Mouse (Mus musculus): ENCODE results near the gene Sorbs2.

Gene Sorbs2

GRCm38 (mm10) chr8:45760622-45761021 lies 253.0 kb downstream of the Sorbs2 start:
- no peak for DNase-seq

- no peak for DNase-seq
Observed at GRCm38 (mm10) chr8:45761053-45761452, 253.5 kb downstream of the Sorbs2 start.

DNA sequence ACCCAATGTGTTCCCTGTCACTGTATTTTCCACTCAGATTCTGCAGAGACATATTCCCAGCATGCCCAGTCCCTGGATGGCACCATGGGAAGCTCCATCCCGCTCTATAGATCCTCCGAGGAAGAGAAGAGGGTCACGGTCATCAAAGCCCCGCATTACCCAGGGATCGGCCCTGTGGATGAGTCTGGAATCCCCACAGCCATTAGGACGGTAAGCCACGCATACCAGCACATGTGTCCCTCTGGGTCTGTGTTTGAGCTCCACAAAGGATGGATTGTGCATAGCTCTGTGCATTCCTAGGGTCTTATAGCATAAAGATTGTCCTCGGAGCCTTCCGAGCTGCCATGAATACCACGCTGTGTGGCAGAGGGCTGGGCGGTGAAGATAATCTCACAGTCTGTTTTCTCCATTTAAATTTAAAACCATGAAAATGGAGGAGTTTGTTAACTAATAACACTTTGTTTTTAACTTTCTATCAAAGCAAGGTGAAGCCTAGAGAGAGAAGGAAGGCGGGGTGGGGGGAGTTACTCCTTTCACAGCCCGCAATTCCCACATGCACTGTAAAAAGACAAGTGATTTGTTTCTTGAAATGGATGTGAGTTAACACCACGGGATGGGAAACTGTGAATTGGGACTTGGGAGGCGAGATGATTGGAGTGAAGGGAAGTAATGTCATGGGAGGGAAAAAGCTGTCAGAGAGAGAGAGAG lies 255.5 kb downstream of the Sorbs2 start:
- DNase-seq: no peak

DNA sequence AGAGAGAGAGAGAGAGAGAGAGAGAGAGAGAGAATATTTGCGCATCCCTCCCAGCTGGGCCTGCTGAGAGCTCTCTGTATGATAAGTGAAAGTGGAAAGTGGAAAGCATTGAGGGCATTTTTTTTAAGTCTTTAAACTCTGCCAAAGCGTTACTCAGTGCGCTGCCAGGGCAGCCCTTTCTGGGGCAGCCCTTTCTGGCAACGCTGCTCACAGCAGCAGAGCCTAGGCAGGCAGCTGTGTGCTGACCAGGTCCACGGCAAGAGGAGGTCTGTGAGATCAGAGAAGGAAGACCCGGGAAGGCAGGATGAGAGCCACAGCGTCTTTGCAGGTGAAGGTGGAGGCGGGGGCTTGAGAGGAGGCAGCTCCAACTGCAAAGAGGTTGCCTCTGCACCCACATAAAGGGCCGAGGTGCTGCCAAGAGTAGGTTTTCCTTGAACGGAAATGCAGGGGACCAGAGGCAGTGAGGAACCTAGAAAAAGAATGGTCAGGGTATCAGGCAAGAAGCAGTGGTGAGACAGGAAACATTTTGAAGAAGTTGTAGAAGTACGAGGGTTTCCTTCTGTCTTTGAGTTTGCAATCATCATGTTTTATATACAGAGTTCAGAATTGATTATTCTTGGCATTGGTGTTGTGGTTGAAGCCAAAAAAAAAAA lies 256.2 kb downstream of the Sorbs2 start:
- DNase-seq: no peak

- no peak for DNase-seq
Observed at GRCm38 (mm10) chr8:45766138-45766537, 258.6 kb downstream of the Sorbs2 start.

DNA sequence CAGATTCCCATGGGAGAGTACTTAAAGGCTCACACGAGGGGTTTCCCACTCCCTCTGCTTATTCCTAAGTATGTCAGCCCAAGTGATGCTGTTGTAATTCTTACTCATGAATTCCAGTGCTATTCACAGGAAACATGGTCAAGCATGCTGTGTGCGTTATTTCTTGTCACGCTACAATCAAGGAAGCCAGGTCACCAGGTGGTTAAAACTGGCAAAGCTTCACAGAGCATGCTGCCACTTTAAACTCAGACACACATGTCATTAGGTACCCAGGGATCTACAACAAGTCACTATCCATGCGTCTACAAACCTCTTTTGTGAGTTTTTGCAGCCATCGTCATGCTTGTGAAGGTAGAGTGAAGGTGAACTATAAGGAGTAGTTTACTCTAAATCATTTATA lies 267.3 kb downstream of the Sorbs2 start:
- no peak for DNase-seq

DNA sequence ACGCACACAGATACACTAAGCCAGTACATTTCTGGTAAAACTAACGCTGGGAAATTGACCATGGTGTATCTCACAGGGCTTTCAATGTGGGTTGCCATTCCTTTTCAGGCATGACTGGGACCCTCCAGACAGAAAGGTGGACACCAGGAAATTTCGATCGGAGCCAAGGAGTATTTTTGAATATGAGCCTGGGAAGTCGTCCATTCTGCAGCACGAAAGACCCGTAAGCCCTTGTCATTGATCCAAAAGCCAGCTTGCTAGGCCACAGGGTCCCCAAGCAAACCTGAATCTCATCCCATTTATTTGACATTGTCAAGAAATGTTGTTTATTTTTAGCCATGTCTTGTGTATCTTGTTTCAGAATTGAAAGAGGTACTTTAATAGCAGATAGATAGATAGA lies 267.9 kb downstream of the Sorbs2 start:
- DNase-seq: no peak

DNA sequence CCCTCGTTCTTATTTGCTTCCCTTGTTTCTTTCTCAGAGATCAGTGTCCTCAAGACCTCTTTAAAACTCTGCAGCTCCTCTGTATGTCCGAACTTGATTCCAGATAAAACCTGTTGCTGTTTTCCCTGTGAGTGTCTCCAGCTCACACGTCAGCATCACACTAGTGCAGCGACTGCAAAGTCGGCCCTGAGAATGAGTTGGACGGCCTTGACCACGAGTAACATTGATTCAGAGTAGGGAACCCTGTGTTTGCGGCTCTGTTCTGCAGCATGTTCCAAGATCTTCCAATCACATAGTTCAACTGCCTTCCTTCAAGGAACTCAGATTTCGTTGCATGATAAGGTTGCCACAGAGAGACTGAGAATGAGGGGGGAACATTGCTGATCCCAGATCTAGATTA lies 268.8 kb downstream of the Sorbs2 start:
- DNase-seq: no peak

DNA sequence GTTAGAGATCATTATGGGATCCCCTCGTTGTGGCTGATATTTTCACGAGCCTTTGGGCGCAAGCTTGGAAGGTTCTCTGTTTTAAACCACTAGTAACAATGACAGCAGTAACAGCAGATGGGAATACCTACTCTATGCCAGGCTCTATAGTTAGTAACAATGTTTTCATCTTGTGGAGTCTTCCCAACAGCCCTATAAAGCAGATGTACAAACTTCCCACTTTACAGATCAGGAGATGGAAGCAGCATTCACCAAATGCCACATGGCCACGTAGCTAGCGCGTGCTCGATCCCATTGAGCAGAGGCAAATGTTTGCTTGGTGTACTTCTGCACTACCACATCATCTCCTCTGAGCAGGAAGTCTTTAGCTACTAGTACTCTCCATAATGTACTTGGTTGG lies 269.4 kb downstream of the Sorbs2 start:
- no peak for DNase-seq

DNA sequence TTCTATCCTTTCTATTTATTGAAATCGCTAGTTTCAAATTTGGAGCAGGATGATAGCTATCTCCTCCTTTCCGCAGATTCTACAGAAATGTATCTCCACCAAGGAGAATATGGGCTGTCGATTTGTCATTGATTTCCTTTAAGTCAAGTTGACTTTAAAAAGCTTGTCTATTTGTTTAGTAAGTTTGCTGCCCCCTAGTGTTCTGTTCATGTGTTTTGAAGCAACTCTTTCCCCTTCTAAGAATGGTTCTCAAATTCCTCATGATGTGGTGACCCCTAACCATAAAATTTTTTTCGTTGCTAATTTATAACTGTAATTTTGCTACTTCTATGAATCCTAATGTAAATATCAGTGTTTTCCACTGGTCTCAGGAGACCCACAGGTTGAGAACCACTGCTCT lies 273.0 kb downstream of the Sorbs2 start:
- DNase-seq: peak; percentile 62

GRCm38 (mm10) chr8:45788610-45789009 lies 281.0 kb downstream of the Sorbs2 start:
- no peak for DNase-seq

DNA sequence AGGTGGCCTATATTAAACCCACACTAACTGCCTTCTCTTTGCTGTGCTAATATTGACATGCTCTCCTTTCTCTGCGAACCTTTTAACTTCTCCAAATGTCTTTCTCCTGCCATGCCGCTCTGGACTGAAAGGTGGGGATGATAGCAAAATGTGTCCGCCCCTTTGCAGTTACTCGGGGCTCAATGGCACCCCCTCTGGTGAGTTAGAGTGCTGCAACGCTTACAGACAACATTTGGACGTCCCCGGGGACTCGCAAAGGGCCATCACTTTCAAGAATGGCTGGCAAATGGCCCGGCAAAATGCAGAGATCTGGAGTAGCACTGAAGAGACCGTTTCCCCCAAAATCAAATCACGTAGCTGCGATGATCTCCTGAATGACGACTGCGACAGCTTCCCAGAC lies 287.3 kb downstream of the Sorbs2 start:
- DNase-seq: no peak

DNA sequence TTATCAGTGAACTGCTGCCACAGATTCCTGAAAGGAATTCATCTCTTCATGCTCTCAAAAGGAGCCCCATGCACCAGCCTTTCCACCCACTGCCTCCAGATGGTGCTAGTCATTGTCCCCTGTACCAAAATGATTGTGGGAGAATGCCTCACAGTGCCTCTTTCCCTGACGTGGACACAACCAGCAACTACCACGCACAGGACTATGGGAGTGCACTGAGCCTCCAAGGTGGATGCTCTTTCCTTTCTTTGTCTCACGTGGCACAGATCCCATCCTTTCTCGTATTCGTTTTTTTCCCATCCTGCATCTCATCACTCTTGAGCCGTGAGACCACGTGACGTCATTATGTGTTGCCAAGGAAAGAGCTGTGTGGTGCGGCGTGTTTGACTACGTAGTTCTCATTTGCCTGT lies 288.7 kb downstream of the Sorbs2 start:
- peak; percentile 28 for DNase-seq

GRCm38 (mm10) chr8:45799517-45799916 lies 291.9 kb downstream of the Sorbs2 start:
- DNase-seq: no peak

GRCm38 (mm10) chr8:45808597-45808996 lies 301.0 kb downstream of the Sorbs2 start:
- no peak for DNase-seq

DNA sequence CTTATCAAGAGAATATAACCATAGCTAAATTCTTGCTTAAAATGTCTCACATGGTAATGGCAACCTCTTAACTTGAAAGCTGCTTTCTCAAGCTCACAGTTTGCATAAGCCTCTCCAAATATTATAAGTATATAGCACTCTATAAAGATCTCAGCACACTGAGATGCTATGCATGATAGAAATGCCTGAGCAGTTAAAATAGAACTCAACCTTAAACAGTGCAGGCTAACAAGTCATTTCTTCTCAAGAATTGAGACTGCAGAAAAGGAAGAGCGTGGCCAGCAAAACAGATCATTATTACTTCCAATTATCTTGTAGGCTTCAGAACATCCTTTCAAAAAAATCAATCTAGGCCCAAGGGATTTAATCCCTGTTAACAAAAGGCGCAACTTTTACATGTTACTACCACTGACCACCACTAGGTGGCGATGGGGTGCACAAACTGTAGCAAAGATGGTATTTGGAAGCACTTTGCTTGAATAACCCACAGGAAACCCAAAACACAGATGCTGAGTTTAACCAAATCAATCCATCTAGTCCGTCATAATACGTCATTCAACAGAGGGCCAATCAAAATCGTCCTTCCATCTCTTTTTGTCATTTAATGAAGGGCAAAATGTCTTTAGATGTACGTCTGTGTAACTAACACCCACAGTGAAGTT lies 309.3 kb downstream of the Sorbs2 start:
- peak; percentile 49 for DNase-seq

DNA sequence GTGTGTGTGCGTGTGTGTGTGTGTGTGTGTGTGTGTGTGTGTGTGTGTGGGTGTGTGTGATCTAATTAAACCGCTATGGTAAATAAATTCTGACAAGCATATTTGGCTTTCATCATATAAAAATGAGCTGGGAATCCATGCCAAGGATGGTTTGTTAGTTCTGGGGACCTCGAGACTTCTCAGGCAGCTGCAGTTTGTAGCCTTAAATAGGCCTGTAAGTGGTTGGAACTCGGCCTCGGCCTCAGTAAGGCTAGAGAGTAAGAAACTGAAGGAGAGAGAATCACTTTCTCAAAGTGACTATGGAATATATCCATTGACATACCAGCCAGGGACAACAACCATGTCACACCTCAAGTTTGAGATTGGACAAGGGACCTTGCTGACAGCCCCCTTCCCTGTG lies 314.1 kb downstream of the Sorbs2 start:
- no peak for DNase-seq

GRCm38 (mm10) chr8:45829985-45830548 lies 322.5 kb downstream of the Sorbs2 start:
- no peak for DNase-seq

DNA sequence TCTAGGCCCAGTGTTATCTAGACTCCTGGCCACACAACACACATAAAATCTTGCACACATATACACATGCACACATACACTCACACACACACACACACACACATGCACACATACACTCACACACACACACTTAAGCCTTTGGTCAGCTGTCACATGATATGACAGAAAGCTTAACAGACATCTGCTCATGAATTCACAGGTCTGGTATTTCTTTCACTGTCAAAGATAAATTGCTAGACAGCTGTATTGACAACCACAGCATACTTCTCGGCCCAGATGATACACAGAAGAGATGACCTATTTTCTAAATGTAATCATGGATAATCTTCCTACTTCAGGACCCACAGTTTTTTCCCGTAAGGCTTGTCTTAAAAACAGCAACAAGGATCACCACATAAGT lies 326.3 kb downstream of the Sorbs2 start:
- no peak for DNase-seq

GRCm38 (mm10) chr8:45843306-45843705 lies 335.7 kb downstream of the Sorbs2 start:
- no peak for DNase-seq

DNA sequence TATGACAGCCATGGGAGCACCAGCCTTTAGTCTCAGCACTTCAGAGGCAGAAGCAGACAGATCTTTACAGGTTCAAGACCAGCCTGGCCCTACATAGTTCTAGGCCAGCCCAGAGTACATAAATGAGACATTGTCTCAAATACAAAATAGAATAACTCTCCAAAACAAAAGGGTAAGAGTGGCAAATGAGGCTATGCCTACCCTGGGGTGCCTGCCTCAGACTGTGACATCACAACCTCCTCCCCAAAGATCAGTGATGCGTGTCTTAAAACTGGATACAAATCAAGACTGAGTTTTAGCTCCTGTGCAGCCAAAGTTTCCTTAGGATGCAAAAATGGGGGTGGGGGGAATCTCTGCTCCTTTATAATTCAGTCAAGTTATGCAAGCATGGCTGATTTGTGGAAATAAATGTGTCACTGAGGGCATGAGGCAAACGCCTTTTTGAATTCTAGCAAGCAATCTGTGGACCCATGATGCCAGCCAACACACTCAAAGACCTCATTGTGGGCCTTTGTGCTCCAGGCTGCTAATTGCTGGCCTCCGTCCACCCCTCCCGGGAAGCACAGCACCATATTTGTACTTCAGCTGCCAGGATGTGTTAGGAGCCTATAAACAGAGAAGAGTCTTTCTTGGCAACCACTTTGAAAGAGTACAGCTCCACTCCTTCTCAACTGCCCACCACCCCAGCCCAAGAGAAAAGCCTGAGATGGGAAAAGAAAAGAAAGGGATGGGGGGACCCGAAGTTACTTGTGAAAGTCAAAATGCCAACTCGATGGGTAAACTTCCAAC lies 336.7 kb downstream of the Sorbs2 start:
- peak; percentile 42 for DNase-seq

- DNase-seq: no peak
Observed at GRCm38 (mm10) chr8:45844911-45845481, 337.4 kb downstream of the Sorbs2 start.

DNA sequence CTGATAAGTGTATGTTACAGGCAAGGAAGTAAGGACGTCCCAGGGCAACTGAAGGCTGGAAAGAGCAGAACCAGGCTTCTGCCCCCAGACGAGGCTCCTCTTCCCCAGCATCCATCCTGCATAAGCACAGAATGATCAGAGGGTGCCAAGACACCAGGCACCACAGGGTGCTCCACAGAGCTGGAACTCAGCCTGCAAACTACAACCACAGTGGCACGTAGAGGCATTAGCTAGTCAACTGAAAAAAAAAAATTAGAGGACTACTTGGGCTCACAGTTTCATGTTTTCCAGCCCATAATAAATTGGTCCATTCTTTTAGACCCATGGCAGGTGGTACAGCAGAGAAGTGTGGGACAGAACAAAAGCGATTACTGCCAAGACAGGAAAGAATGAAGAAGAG lies 338.3 kb downstream of the Sorbs2 start:
- no peak for DNase-seq
